Mouse (Mus musculus) lung, adult 18-20 months (tissue): Measurements from ENCODE around the gene Adar.

ENCODE experiments used
- DNase-seq, 2 experiments: peaks; one replicate each; pipeline ENCODE4 v3.0.0; 2022; ENCODE audit warnings: mixed read lengths in 2 of 2

The Adar gene

GRCm38 (mm10) chr3:89732091-89732490 is 17.3 kb downstream of the Adar start:
- DNase-seq, result no peak

- no peak for DNase-seq
These were observed 23.7 kb downstream of the Adar start for GRCm38 (mm10) chr3:89738509-89738908.

GRCm38 (mm10) chr3:89752307-89752706 is 37.5 kb downstream of the Adar start:
- no peak for DNase-seq

- DNase-seq, result no peak
These were observed 40.5 kb downstream of the Adar start for GRCm38 (mm10) chr3:89755283-89755682.

GRCm38 (mm10) chr3:89757851-89758250 is 43.0 kb downstream of the Adar start:
- DNase-seq, result no peak

GRCm38 (mm10) chr3:89759786-89760185 is 45.0 kb downstream of the Adar start:
- DNase-seq, result no peak

- peak; percentile 59 to 70 for DNase-seq
These were observed 49.4 kb downstream of the Adar start, which contains the start of gene Chrnb2 for GRCm38 (mm10) chr3:89764119-89764724. Gene Chrnb2 (minus strand): TSS chr3:89764632.

GRCm38 (mm10) chr3:89769584-89769983 is 54.8 kb downstream of the Adar start:
- no peak for DNase-seq

- no peak for DNase-seq
These were observed 55.7 kb downstream of the Adar start for GRCm38 (mm10) chr3:89770425-89771002.

- peak; percentile 82 to 83 for DNase-seq
These were observed 57.8 kb downstream of the Adar start for GRCm38 (mm10) chr3:89772588-89772967.

- DNase-seq, result peak; percentile 95 to 96
These were observed 58.3 kb downstream of the Adar start, which contains the start of gene Ube2q1 for GRCm38 (mm10) chr3:89772968-89773709. Gene Ube2q1 (plus strand): TSS chr3:89773616.

- DNase-seq, result peak; percentile 35 to 40
These were observed 59.0 kb downstream of the Adar start for GRCm38 (mm10) chr3:89773740-89774211.

- no peak for DNase-seq
These were observed 59.6 kb downstream of the Adar start for GRCm38 (mm10) chr3:89774236-89774960.

GRCm38 (mm10) chr3:89776001-89776400 is 61.2 kb downstream of the Adar start:
- peak in 1 of 2 experiments; percentile 18 for DNase-seq

GRCm38 (mm10) chr3:89780102-89780501 is 65.3 kb downstream of the Adar start:
- no peak for DNase-seq

GRCm38 (mm10) chr3:89781640-89782039 is 66.8 kb downstream of the Adar start:
- no peak for DNase-seq

- DNase-seq, result peak; percentile 82 to 87
These were observed 70.3 kb downstream of the Adar start for GRCm38 (mm10) chr3:89784991-89785753.

GRCm38 (mm10) chr3:89786275-89786674 is 71.5 kb downstream of the Adar start:
- no peak for DNase-seq

GRCm38 (mm10) chr3:89788680-89789352 is 74.0 kb downstream of the Adar start:
- no peak for DNase-seq

- DNase-seq, result no peak
These were observed 79.8 kb downstream of the Adar start for GRCm38 (mm10) chr3:89794616-89795015.

GRCm38 (mm10) chr3:89795746-89796145 is 80.9 kb downstream of the Adar start:
- no peak for DNase-seq

GRCm38 (mm10) chr3:89796358-89796757 is 81.5 kb downstream of the Adar start:
- peak; percentile 20 to 25 for DNase-seq
